Mouse (Mus musculus) forebrain, embryonic 11.5 days (tissue): ENCODE measurements at regions not wholly inside any gene's neighbourhood (a gene's known extent, or its start where the extent isn't known, plus 50 kb on each side); places are given as distances from the start of the nearest gene placed in this dataset.

Experiments used
- ATAC-seq: fragments of 200-750 bp; cut with Nextera tagmentation; replicated peaks from 2 replicates; pipeline ENCODE4 v1.8.0; 2017; ENCODE audit warnings: moderate TSS enrichment; ENCODE audit not compliant: low FRiP score
- DNase-seq: peaks from one replicate; pipeline ENCODE4 v3.0.0-alpha.2; 2017; ENCODE audit warnings: low spot score
- H3K27ac ChIP-seq: fragments of 300-500 bp; sonication (generic); 2 replicates; pipeline ENCODE4 v1.5.1; 2014; ENCODE audit warnings: low read depth, low read length
- H3K27me3 ChIP-seq: fragments of 300-500 bp; sonication (generic); 2 replicates; pipeline ENCODE4 v1.6.1; 2014; ENCODE audit warnings: mild to moderate bottlenecking, low read length, mixed read lengths; ENCODE audit not compliant: control insufficient read depth, insufficient read depth
- H3K36me3 ChIP-seq: fragments of 300-500 bp; sonication (generic); 2 replicates; pipeline ENCODE4 v1.6.1; 2014; ENCODE audit warnings: mild to moderate bottlenecking, low read length, moderate library complexity, mixed read lengths; ENCODE audit not compliant: control insufficient read depth, insufficient read depth
- H3K4me1 ChIP-seq: fragments of 300-500 bp; sonication (generic); replicated peaks from 2 replicates; pipeline ENCODE4 v1.6.1; 2014; ENCODE audit warnings: low read length, mixed read lengths; ENCODE audit not compliant: control insufficient read depth, insufficient read depth
- H3K4me2 ChIP-seq: fragments of 300-500 bp; sonication (generic); 2 replicates; pipeline ENCODE4 v1.6.1; 2014; ENCODE audit warnings: low read depth, mild to moderate bottlenecking, low read length, moderate library complexity, mixed read lengths; ENCODE audit not compliant: severe bottlenecking
- H3K4me3 ChIP-seq: fragments of 300-500 bp; sonication (generic); 2 replicates; pipeline ENCODE4 v1.5.1; 2014; ENCODE audit warnings: low read depth, low read length
- H3K9ac ChIP-seq: fragments of 300-500 bp; sonication (generic); 2 replicates; pipeline ENCODE4 v1.6.1; 2014; ENCODE audit warnings: low read length
- H3K9me3 ChIP-seq: fragments of 300-500 bp; sonication (generic); 2 replicates; pipeline ENCODE4 v1.6.1; 2016; ENCODE audit warnings: low read length, mixed read lengths; ENCODE audit not compliant: control insufficient read depth
- WGBS: fragments of 180-500 bp; shearing (Covaris S2); extraction: QIAGEN DNeasy Blood & Tissue Kit; methylation state at CpG from one replicate; pipeline ENCODE4 v1.1.7; 2014; 5-methylcytosine and 5-hydroxymethylcytosine counted together

DNA sequence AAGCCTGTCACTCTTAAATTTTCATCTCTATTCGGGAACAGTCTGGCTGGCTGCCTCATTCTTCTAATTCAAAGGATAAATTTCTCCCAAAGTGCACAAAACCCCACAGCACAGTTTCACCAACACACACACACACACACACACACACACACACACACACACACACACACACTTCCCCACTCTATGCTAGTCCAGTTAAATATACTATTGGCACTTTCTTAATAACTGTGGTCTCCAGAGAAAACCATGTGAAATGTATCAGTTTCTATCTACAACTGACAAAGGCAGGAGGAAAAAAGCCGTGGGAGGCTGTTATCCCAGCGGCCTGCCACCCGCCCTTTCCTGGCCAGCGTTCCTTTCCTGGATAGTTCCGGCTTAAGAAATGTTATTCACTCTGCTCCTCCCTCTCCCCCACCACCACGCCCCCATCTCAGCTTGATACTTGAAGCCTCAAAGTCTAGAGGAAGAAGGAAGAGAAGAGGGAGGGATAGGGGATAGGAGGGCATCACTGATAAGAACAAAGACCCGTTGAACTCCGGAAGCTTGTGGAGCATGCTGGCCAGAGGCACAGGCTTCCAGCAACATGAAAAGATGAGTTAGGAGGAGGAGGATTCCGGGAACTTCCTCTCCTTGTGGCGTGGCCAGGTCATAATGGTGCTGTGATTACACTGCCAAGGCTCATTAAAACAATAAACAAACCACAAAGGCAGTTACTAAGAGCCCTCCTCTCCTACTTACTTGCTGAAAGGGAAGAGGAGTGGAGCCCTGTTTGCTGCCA, 345.8 kb downstream of the Mctp2 start:
- 4% methylated on average over 11 of the region's 11 CpGs for WGBS
- Histone ChIP-seq H3K9ac (peak overlapping the region; percentile 25), H3K36me3 (no peaks in the 10 kb centered on the region), H3K4me2 (peak overlapping the region; percentile 24), H3K27ac (no peak overlapping the region), H3K9me3 (no peaks in the 10 kb centered on the region), H3K4me3 (no peak overlapping the region), H3K27me3 (no peaks in the 10 kb centered on the region), H3K4me1 (no peaks in the 10 kb centered on the region)
- DNase-seq: peak; percentile 71
- peak; percentile 77 for ATAC-seq

- WGBS: 90% methylated on average over 6 of the region's 6 CpGs
- Histone ChIP-seq H3K4me2 (no peak overlapping the region), H3K9me3 (no peaks in the 10 kb centered on the region), H3K4me3 (no peak overlapping the region), H3K9ac (no peak overlapping the region), H3K4me1 (0 out of 2 replicates have a peak, but pooled peaks cover 3% of the 10 kb centered on the region), H3K36me3 (no peaks in the 10 kb centered on the region), H3K27ac (no peak overlapping the region), H3K27me3 (no peaks in the 10 kb centered on the region)
- no peak for ATAC-seq
- no peak for DNase-seq
Measured at GRCm38 (mm10) chr7:71946548-71946947, 359.9 kb downstream of the Mctp2 start.

GRCm38 (mm10) chr7:71943078-71944042, 363.0 kb downstream of the Mctp2 start:
- Histone ChIP-seq H3K27ac (no peak overlapping the region), H3K4me1 (0 out of 2 replicates have a peak, but pooled peaks cover 3% of the 10 kb centered on the region), H3K27me3 (no peaks in the 10 kb centered on the region), H3K4me2 (no peak overlapping the region), H3K9ac (no peak overlapping the region), H3K4me3 (no peak overlapping the region), H3K36me3 (no peaks in the 10 kb centered on the region), H3K9me3 (no peaks in the 10 kb centered on the region)
- no peak for ATAC-seq
- no peak for DNase-seq
- WGBS: 62% methylated on average over 16 of the region's 16 CpGs

DNA sequence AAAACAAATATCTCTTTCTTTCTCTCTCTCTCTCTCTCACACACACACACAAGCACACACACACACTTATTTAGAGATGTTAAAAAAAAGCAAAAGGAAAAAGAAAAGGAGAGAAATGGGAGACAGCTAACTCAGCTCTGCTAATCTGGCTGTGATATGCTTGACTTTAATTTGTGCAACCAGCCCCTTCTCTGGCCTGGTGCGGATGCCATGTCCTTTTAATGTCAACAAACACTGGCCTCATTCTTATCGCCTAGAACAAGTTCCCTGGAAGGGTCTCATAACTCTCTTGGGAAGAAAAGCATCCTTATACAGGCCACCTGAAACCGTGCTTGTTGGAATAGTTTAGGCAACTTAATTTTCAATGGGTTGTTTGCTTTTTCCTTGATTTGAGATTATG, 368.7 kb downstream of the Mctp2 start:
- DNase-seq (no peak), ATAC-seq (no peak)
- WGBS: 78% methylated on average over 3 of the region's 3 CpGs
- H3K27ac ChIP-seq: no peak overlapping the region
- no peaks in the 10 kb centered on the region for H3K36me3 ChIP-seq
- no peak overlapping the region for H3K9ac ChIP-seq
- H3K4me2 ChIP-seq: no peak overlapping the region
- H3K9me3 ChIP-seq: no peaks in the 10 kb centered on the region
- H3K4me3 ChIP-seq: no peak overlapping the region
- H3K27me3 ChIP-seq: no peaks in the 10 kb centered on the region
- 0 out of 2 replicates have a peak, but pooled peaks cover 1% of the 10 kb centered on the region for H3K4me1 ChIP-seq

GRCm38 (mm10) chr7:71936690-71937089, 369.7 kb downstream of the Mctp2 start:
- Histone ChIP-seq H3K9me3 (no peaks in the 10 kb centered on the region), H3K27ac (no peak overlapping the region), H3K4me3 (no peak overlapping the region), H3K4me2 (no peak overlapping the region), H3K9ac (no peak overlapping the region), H3K4me1 (no peaks in the 10 kb centered on the region), H3K27me3 (no peaks in the 10 kb centered on the region), H3K36me3 (no peaks in the 10 kb centered on the region)
- ATAC-seq: no peak
- no peak for DNase-seq
- WGBS: 75% methylated on average over 4 of the region's 4 CpGs
